Mouse (Mus musculus) stomach, postnatal 0 days (tissue): ENCODE measurements around the gene Igdcc3.

Experiments used
- CTCF ChIP-seq: IDR thresholded peaks from 2 replicates; pipeline ENCODE4 v1.5.1; 2016; ENCODE audit warnings: antibody characterized with exemption, low read depth, mild to moderate bottlenecking, moderate library complexity
- EP300 ChIP-seq: optimal IDR thresholded peaks from 2 replicates; pipeline ENCODE3; 2016; ENCODE audit warnings: antibody characterized with exemption

- TF ChIP-seq CTCF (no peak), EP300 (no peak)
These were observed 59.6 kb downstream of the Igdcc3 start for GRCm38 (mm10) chr9:65200606-65201005.
